Mouse (Mus musculus) kidney, adult 11 months (tissue): ENCODE data around the gene Haus3.
A peak's percentile ranks its signal among the peaks of the same experiment; 100 is the strongest.

Experiments
- DNase-seq: peaks from one replicate; pipeline ENCODE4 v3.0.0; 2022

Gene Haus3

GRCm38 (mm10) chr5:34185791-34186190 is 16.5 kb upstream of the Haus3 start:
- no peak for DNase-seq

GRCm38 (mm10) chr5:34185051-34185580 is 15.8 kb upstream of the Haus3 start:
- peak; percentile 3 for DNase-seq

- DNase-seq, result no peak
Observed at GRCm38 (mm10) chr5:34183976-34184375, 14.6 kb upstream of the Haus3 start.

GRCm38 (mm10) chr5:34183156-34183880 is 14.0 kb upstream of the Haus3 start:
- peak; percentile 57 for DNase-seq

- DNase-seq, result peak; percentile 48
Observed at GRCm38 (mm10) chr5:34182486-34182885, 13.2 kb upstream of the Haus3 start.

GRCm38 (mm10) chr5:34177821-34178220 is 8.5 kb upstream of the Haus3 start:
- no peak for DNase-seq

- DNase-seq, result no peak
Observed at GRCm38 (mm10) chr5:34177091-34177490, 7.8 kb upstream of the Haus3 start.

GRCm38 (mm10) chr5:34176691-34177090 is 7.4 kb upstream of the Haus3 start:
- no peak for DNase-seq

GRCm38 (mm10) chr5:34175403-34175694 is 6.0 kb upstream of the Haus3 start:
- DNase-seq, result no peak

- DNase-seq, result no peak
Observed at GRCm38 (mm10) chr5:34174550-34175402, 5.4 kb upstream of the Haus3 start.

GRCm38 (mm10) chr5:34174021-34174420 is 4.7 kb upstream of the Haus3 start:
- no peak for DNase-seq

- DNase-seq, result peak; percentile 27
Observed at GRCm38 (mm10) chr5:34170726-34171125, 1.4 kb upstream of the Haus3 start.

GRCm38 (mm10) chr5:34169954-34170353 is 627 bp upstream of the Haus3 start:
- no peak for DNase-seq

- DNase-seq, result no peak
Observed at GRCm38 (mm10) chr5:34167857-34168256, 1.5 kb downstream of the Haus3 start.

- DNase-seq, result no peak
Observed at GRCm38 (mm10) chr5:34165793-34166192, 3.5 kb downstream of the Haus3 start.

- no peak for DNase-seq
Observed at GRCm38 (mm10) chr5:34148476-34148875, 20.9 kb downstream of the Haus3 start.

- DNase-seq, result no peak
Observed at GRCm38 (mm10) chr5:34147554-34147953, 21.8 kb downstream of the Haus3 start.

GRCm38 (mm10) chr5:34139751-34140150 is 29.6 kb downstream of the Haus3 start:
- peak; percentile 14 for DNase-seq

GRCm38 (mm10) chr5:34132731-34133130 is 36.6 kb downstream of the Haus3 start:
- no peak for DNase-seq

- DNase-seq, result no peak
Observed at GRCm38 (mm10) chr5:34124131-34124530, 45.2 kb downstream of the Haus3 start.

GRCm38 (mm10) chr5:34119121-34119856 is 50.0 kb downstream of the Haus3 start:
- no peak for DNase-seq

GRCm38 (mm10) chr5:34105681-34106080 is 63.6 kb downstream of the Haus3 start:
- no peak for DNase-seq
